Mouse (Mus musculus) heart, embryonic 10.5 days (tissue): ENCODE results near the gene Ppm1n. TPM values are rescaled to one million over a fixed set of nuclear protein-coding genes. Genes with fewer than 3 reads are reported as not detected.

Source experiments
- DNase-seq: peaks from one replicate; pipeline ENCODE4 v3.0.0-alpha.2; 2017; ENCODE audit warnings: low spot score
- H3K27ac ChIP-seq: fragments of 300-500 bp; sonication (generic); 2 replicates; pipeline ENCODE4 v1.5.1; 2016; ENCODE audit warnings: mild to moderate bottlenecking
- H3K27me3 ChIP-seq: fragments of 300-500 bp; sonication (generic); 2 replicates; pipeline ENCODE4 v1.6.1; 2016; ENCODE audit warnings: mild to moderate bottlenecking; ENCODE audit not compliant: poor library complexity, insufficient read depth, severe bottlenecking
- H3K36me3 ChIP-seq: fragments of 300-500 bp; sonication (generic); 2 replicates; pipeline ENCODE4 v1.6.1; 2016; ENCODE audit warnings: mild to moderate bottlenecking, moderate library complexity
- H3K4me1 ChIP-seq: fragments of 300-500 bp; sonication (generic); 2 replicates; pipeline ENCODE4 v1.6.1; 2016; ENCODE audit warnings: mild to moderate bottlenecking
- H3K4me3 ChIP-seq: fragments of 300-500 bp; sonication (generic); 2 replicates; pipeline ENCODE4 v1.5.1; 2016; ENCODE audit warnings: mild to moderate bottlenecking, moderate library complexity
- H3K9me3 ChIP-seq: fragments of 300-500 bp; sonication (generic); 2 replicates; pipeline ENCODE4 v1.6.1; 2016; ENCODE audit warnings: mild to moderate bottlenecking, moderate library complexity
- WGBS: fragments of 180-500 bp; shearing (Covaris S2); methylation state at CpG from one replicate; pipeline ENCODE4 v1.1.7; 2016; 5-methylcytosine and 5-hydroxymethylcytosine counted together
- polyA plus RNA-seq: library from polyadenylated mRNA; unstranded; fragments of >200 nt; fragmentation: Nextera tagmentation; extraction: Ambion mirVana; gene quantifications from 2 replicates; pipeline ENCODE4 v1.2.1, GENCODE M21; 2016

Ppm1n gene
- polyA plus RNA-seq, 1 experiment from 2014 or later, result 0.13 TPM

- Histone ChIP-seq H3K9me3 (no peaks in the 10 kb centered on the region), H3K27me3 (no peaks in the 10 kb centered on the region), H3K4me3 (no peak overlapping the region; the same call in 1 of the 2 replicates), H3K36me3 (peaks cover 38% of the 10 kb centered on the region), H3K27ac (0 out of 2 replicates have a peak overlapping the region, but pooled peaks have one; percentile 16), H3K4me1 (peaks cover 26% of the 10 kb centered on the region)
- WGBS, result 93% methylated on average over 2 of the region's 2 CpGs
- DNase-seq, result no peak
Measured at GRCm38 (mm10) chr7:19230041-19230580, 49.8 kb downstream of the Ppm1n start.

- H3K27ac ChIP-seq, result peak overlapping the region; percentile 96
- H3K36me3 ChIP-seq, result peaks cover 43% of the 10 kb centered on the region
- H3K27me3 ChIP-seq, result no peaks in the 10 kb centered on the region
- WGBS, result 47% methylated on average over 5 of the region's 5 CpGs
- no peaks in the 10 kb centered on the region for H3K9me3 ChIP-seq
- H3K4me1 ChIP-seq, result peaks cover 20% of the 10 kb centered on the region
- peak overlapping the region; percentile 75 for H3K4me3 ChIP-seq
- no peak for DNase-seq
Measured at GRCm38 (mm10) chr7:19229404-19229803, 50.5 kb downstream of the Ppm1n start.

DNA sequence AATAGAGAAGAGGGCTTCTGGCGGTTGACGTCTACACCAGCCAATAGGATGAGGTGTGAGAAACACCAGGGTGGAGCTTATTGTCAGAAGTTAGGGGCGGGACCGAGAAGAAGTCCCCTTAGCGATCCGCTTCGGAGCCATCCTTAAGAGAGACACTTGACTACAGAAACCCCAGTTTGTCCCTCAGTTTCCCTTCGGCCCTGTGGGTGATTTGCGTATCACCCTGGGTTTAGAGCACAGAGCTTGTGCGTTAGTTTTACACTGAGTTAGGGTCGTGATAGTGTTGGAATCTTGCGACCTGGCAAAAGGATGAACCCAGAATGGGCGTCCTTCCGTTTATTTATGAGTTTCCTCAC, 51.1 kb downstream of the Ppm1n start:
- WGBS, result 0% methylated on average over 14 of the region's 14 CpGs
- H3K36me3 ChIP-seq, result peaks cover 39% of the 10 kb centered on the region
- H3K27ac ChIP-seq, result peak overlapping the region; percentile 96
- H3K9me3 ChIP-seq, result no peaks in the 10 kb centered on the region
- H3K4me1 ChIP-seq, result peaks cover 20% of the 10 kb centered on the region
- no peaks in the 10 kb centered on the region for H3K27me3 ChIP-seq
- no peak for DNase-seq
- peak overlapping the region; percentile 75 for H3K4me3 ChIP-seq

DNA sequence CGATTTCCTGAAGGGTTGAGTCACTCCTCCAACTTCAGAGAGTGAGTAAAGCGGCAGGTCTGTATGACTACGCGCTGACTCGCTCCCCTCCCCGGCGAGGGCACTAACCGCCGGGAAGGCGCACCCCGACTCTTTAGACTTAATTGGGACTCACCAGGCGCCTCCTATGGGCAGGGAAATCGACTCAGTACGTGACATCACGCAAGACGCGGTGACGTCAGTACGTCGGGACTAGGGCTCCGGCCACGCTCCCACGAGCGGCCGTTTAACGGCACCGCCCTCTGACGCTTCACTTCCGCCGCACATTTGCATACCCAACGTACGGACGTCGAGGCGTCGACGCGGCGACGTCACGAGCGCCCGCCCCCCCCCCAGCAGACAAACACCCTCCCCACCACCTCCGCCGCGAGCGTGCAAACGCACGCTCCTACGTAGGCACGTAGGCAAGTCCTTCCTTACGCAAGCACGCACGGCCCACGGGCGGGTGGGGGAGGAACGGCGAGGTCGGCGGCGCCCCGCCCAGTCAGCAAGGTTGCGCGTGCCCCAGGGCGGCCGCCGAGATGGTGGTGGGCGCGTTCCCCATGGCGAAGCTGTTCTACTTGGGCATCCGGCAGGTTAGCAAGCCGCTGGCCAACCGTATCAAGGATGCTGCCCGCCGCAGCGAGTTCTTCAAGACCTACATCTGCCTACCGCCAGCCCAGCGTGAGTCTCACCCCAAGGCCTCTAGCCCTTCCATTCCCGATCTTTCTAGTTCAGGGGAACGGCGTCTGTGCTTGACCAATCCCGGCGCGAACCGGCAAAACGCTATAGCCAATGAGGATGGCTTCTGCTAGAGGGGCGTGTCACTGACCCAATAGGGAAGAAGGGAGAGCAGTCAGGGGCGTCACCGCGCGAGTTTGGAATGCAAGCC, 51.7 kb downstream of the Ppm1n start, which contains the start of gene Opa3:
Gene Opa3 (plus strand): TSS at position 452 of the 910 bp plus-strand sequence.
- peak within 1 kb of the TSS; percentile 96 for H3K27ac ChIP-seq
- H3K9me3 ChIP-seq, result no peaks in the 10 kb centered on the region
- H3K36me3 ChIP-seq, result peaks cover 37% of the 10 kb centered on the region
- H3K4me1 ChIP-seq, result peaks cover 20% of the 10 kb centered on the region
- peak; percentile 100 for DNase-seq
- H3K27me3 ChIP-seq, result no peaks in the 10 kb centered on the region
- under 1% methylated on average over 91 of the region's 91 CpGs for WGBS
- peak within 1 kb of the TSS; percentile 75 for H3K4me3 ChIP-seq

GRCm38 (mm10) chr7:19226817-19227797, 52.8 kb downstream of the Ppm1n start:
- Histone ChIP-seq H3K4me3 (peak overlapping the region; percentile 75), H3K27me3 (no peaks in the 10 kb centered on the region), H3K27ac (peak overlapping the region; percentile 96), H3K4me1 (peaks cover 20% of the 10 kb centered on the region), H3K36me3 (peaks cover 32% of the 10 kb centered on the region), H3K9me3 (no peaks in the 10 kb centered on the region)
- DNase-seq, result peak; percentile 82
- 13% methylated on average over 20 of the region's 20 CpGs for WGBS

Other genes with a start within 250 kb of the Ppm1n start
- not detected in 2 replicates for gene Rsph6a, start 225.4 kb downstream of the Ppm1n start, polyA plus RNA-seq
- 14.8 and 18.0 TPM in 2 replicates for gene Dmwd, start 203.8 kb downstream of the Ppm1n start, polyA plus RNA-seq
- 16.9 and 17.7 TPM in 2 replicates for gene Dmpk, start 196.2 kb downstream of the Ppm1n start, polyA plus RNA-seq
- gene Six5, start 185.5 kb downstream of the Ppm1n start, polyA plus RNA-seq, result 5.7 and 6.1 TPM in 2 replicates
- gene Gm4969, start 161.7 kb downstream of the Ppm1n start, polyA plus RNA-seq, result 1.7 and 2.1 TPM in 2 replicates
- 12.2 and 13.1 TPM in 2 replicates for gene Fbxo46, start 160.2 kb downstream of the Ppm1n start, polyA plus RNA-seq
- 10.8 and 12.1 TPM in 2 replicates for gene Qpctl, start 130.8 kb downstream of the Ppm1n start, polyA plus RNA-seq
- gene Snrpd2, start 130.3 kb downstream of the Ppm1n start, polyA plus RNA-seq, result 132 and 142 TPM in 2 replicates
- 9.7 and 12.8 TPM in 2 replicates for gene Gipr, start 113.9 kb downstream of the Ppm1n start, polyA plus RNA-seq
- 12.2 and 14.2 TPM in 2 replicates for gene Eml2, start 103.6 kb downstream of the Ppm1n start, polyA plus RNA-seq
- 1.0 and 1.8 TPM in 2 replicates for gene Gpr4, start 67.5 kb downstream of the Ppm1n start, polyA plus RNA-seq
- 46.8 and 47.9 TPM in 2 replicates for gene Opa3, start 51.7 kb downstream of the Ppm1n start, polyA plus RNA-seq
- gene Vasp, start 8.2 kb downstream of the Ppm1n start, polyA plus RNA-seq, result 99.0 and 112 TPM in 2 replicates
- 22.4 and 26.0 TPM in 2 replicates for gene Rtn2, start 2.6 kb upstream of the Ppm1n start, polyA plus RNA-seq
- gene Fosb, start 30.0 kb upstream of the Ppm1n start, polyA plus RNA-seq, result 0.24 and 0.27 TPM in 2 replicates
- gene Ercc1, start 64.7 kb upstream of the Ppm1n start, polyA plus RNA-seq, result 74.0 and 84.2 TPM in 2 replicates
- gene Cd3eap, start 79.4 kb upstream of the Ppm1n start, polyA plus RNA-seq, result 23.2 and 27.8 TPM in 2 replicates
- 12.0 and 16.2 TPM in 2 replicates for gene Ppp1r13l, start 79.7 kb upstream of the Ppm1n start, polyA plus RNA-seq
- gene Ercc2, start 101.9 kb upstream of the Ppm1n start, polyA plus RNA-seq, result 19.2 and 19.3 TPM in 2 replicates
- gene Klc3, start 124.0 kb upstream of the Ppm1n start, polyA plus RNA-seq, result 4.4 and 5.8 TPM in 2 replicates
- 3.6 and 9.8 TPM in 2 replicates for gene Ckm, start 124.7 kb upstream of the Ppm1n start, polyA plus RNA-seq
- gene Mark4, start 178.8 kb upstream of the Ppm1n start, polyA plus RNA-seq, result 7.0 and 8.9 TPM in 2 replicates
- 1.8 and 2.5 TPM in 2 replicates for gene Exoc3l2, start 183.3 kb upstream of the Ppm1n start, polyA plus RNA-seq
- gene Bloc1s3, start 228.3 kb upstream of the Ppm1n start, polyA plus RNA-seq, result 1.5 and 2.0 TPM in 2 replicates
- gene Trappc6a, start 228.3 kb upstream of the Ppm1n start, polyA plus RNA-seq, result 95.3 and 107 TPM in 2 replicates
- gene Nkpd1, start 237.8 kb upstream of the Ppm1n start, polyA plus RNA-seq, result 0.09 and 0.14 TPM in 2 replicates